ENCODE assay signal across 24 mouse cellular contexts in the genomic region with DNA sequence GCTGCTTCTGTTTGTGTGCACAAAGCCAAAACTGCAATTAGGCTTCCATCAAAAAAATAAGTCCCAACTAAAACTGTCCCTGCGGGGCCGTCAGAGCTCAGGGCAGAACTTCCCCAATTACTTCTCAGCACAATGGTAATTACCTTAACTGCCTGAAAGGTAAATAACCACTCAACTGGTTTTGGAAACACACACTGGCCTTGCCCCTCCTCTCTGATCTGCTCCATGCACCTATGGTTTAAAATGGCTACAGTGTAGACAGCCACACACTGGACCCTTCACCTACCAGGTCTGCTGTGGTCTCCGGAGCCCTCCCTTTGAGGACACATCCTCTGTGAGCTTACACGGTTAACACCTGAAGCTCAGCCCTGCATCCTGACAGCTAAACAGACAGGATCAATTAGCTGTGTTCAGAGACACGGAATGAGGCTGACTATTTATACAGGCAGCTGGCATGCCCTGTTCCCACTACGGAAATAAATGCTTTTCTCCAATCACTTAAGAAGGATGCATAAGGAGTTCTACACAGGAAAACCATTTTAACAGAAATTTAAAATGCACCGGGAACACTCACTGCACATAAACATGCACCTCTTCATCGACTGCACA. TPM values are rescaled to one million over a fixed set of nuclear protein-coding genes. Genes with fewer than 3 reads are reported as not detected.
A peak's percentile ranks its signal among the peaks of the same experiment; 100 is the strongest.
DNase-seq lines count a peak whose midpoint lies in the region; ATAC-seq lines count a peak whose summit lies in the region.
"Had no signal": no experiment of that assay in that cellular context is flagged by ENCODE, and none has a peak within 500 bp of the region (broad histone marks: within the 10 kb centered on the region; RNA-seq: fewer than 3 reads in every experiment).

No protein-coding gene starts in this region.

- H3K27ac ChIP-seq in forebrain, embryonic 14.5 days (ENCODE audit: low read depth, low read length), result peak overlapping the region; percentile 44; the same call in 1 of the 2 replicates
- H3K27ac ChIP-seq in forebrain, embryonic 10.5 days, result no peak overlapping the region
- peak overlapping the region; percentile 45 for H3K27ac ChIP-seq in midbrain, embryonic 14.5 days (replicated peaks; ENCODE audit: low read depth, low read length)
- H3K27ac ChIP-seq in midbrain, embryonic 10.5 days (replicated peaks), result no peak overlapping the region
- H3K27ac ChIP-seq in limb, embryonic 12.5 days, result 0 out of 2 replicates have a peak overlapping the region, but pooled peaks have one; percentile 37
- 0 out of 2 replicates have a peak overlapping the region, but pooled peaks have one; percentile 18 for H3K27ac ChIP-seq in stomach, embryonic 15.5 days
- no peak overlapping the region for H3K27ac ChIP-seq in kidney, embryonic 16.5 days (ENCODE audit: low read length)

- WGBS in forebrain, embryonic 14.5 days, result 46% methylated on average over 8 of the region's 8 CpGs
- 90% methylated on average over 8 of the region's 8 CpGs for WGBS in forebrain, embryonic 10.5 days
- WGBS in midbrain, embryonic 14.5 days, result 83% methylated on average over 8 of the region's 8 CpGs
- 90% methylated on average over 8 of the region's 8 CpGs for WGBS in midbrain, embryonic 10.5 days
- 38% methylated on average over 8 of the region's 8 CpGs for WGBS in limb, embryonic 12.5 days
- 58% methylated on average over 8 of the region's 8 CpGs for WGBS in stomach, embryonic 15.5 days
- 69% methylated on average over 8 of the region's 8 CpGs for WGBS in kidney, embryonic 16.5 days

- peak; percentile 40 for ATAC-seq in forebrain, embryonic 14.5 days
- no peak for ATAC-seq in midbrain, embryonic 14.5 days (ENCODE audit: low FRiP score, low TSS enrichment)
- ATAC-seq in limb, embryonic 12.5 days (ENCODE audit: insufficient number of reproducible peaks, insufficient read depth, low FRiP score, low TSS enrichment, low read depth), result no peak
- no peak; the same call in 1 of the 2 replicates for ATAC-seq in stomach, embryonic 15.5 days (ENCODE audit: insufficient read depth, low FRiP score, low read depth)
- no peak for ATAC-seq in kidney, embryonic 16.5 days (ENCODE audit: low FRiP score, low TSS enrichment)
- ATAC-seq: CD4-positive, CD25-positive, alpha-beta regulatory T cell, adult 4 months; inflammation-experienced regulatory T-cells, adult 6 months; Patski had no signal

- no peak overlapping the region for H3K4me2 ChIP-seq in forebrain, embryonic 14.5 days (ENCODE audit: low read length)
- no peak overlapping the region for H3K4me2 ChIP-seq in midbrain, embryonic 14.5 days (ENCODE audit: low read length)
- H3K4me2 ChIP-seq in limb, embryonic 12.5 days, result no peak overlapping the region
- H3K4me2 ChIP-seq in stomach, embryonic 15.5 days, result no peak overlapping the region
- no peak overlapping the region for H3K4me2 ChIP-seq in kidney, embryonic 16.5 days (replicated peaks; ENCODE audit: low read depth, low read length)
- H3K4me2 ChIP-seq: heart, embryonic 11.5 days had no signal

- peak overlapping the region; percentile 8; the same call in 1 of the 2 replicates for H3K9ac ChIP-seq in forebrain, embryonic 14.5 days (ENCODE audit: low read length)
- H3K9ac ChIP-seq in midbrain, embryonic 14.5 days (replicated peaks; ENCODE audit: low read length), result no peak overlapping the region
- H3K9ac ChIP-seq in limb, embryonic 12.5 days (replicated peaks), result no peak overlapping the region
- no peak overlapping the region for H3K9ac ChIP-seq in stomach, embryonic 15.5 days
- H3K9ac ChIP-seq in kidney, embryonic 16.5 days (replicated peaks; ENCODE audit: low read length), result no peak overlapping the region

- no peaks in the 10 kb centered on the region for H3K27me3 ChIP-seq in forebrain, embryonic 14.5 days (replicated peaks; ENCODE audit: control insufficient read depth, insufficient read depth, low read length)
- H3K27me3 ChIP-seq in forebrain, embryonic 10.5 days (ENCODE audit: poor library complexity, severe bottlenecking), result no peaks in the 10 kb centered on the region
- H3K27me3 ChIP-seq in midbrain, embryonic 14.5 days (ENCODE audit: control insufficient read depth, insufficient read depth, low read length), result no peaks in the 10 kb centered on the region
- H3K27me3 ChIP-seq in midbrain, embryonic 10.5 days (ENCODE audit: low read depth, poor library complexity, severe bottlenecking), result no peaks in the 10 kb centered on the region
- no peaks in the 10 kb centered on the region for H3K27me3 ChIP-seq in limb, embryonic 12.5 days
- no peaks in the 10 kb centered on the region for H3K27me3 ChIP-seq in stomach, embryonic 15.5 days (replicated peaks)
- H3K27me3 ChIP-seq in kidney, embryonic 16.5 days (ENCODE audit: insufficient read depth, low read length), result no peaks in the 10 kb centered on the region
- H3K27me3 ChIP-seq: megakaryocyte, embryonic 14.5 days; Patski had no signal

- H3K36me3 ChIP-seq in forebrain, embryonic 14.5 days (ENCODE audit: control insufficient read depth, insufficient read depth, low read length), result peaks cover 7% of the 10 kb centered on the region; the same call in 1 of the 2 replicates
- peaks cover 65% of the 10 kb centered on the region for H3K36me3 ChIP-seq in forebrain, embryonic 10.5 days (replicated peaks)
- peaks cover 16% of the 10 kb centered on the region for H3K36me3 ChIP-seq in midbrain, embryonic 14.5 days (ENCODE audit: control insufficient read depth, insufficient read depth, low read length)
- peaks cover 48% of the 10 kb centered on the region for H3K36me3 ChIP-seq in midbrain, embryonic 10.5 days
- H3K36me3 ChIP-seq in limb, embryonic 12.5 days, result peaks cover 54% of the 10 kb centered on the region
- peaks cover 8% of the 10 kb centered on the region; the same call in 1 of the 2 replicates for H3K36me3 ChIP-seq in stomach, embryonic 15.5 days
- peaks cover 8% of the 10 kb centered on the region for H3K36me3 ChIP-seq in kidney, embryonic 16.5 days (ENCODE audit: insufficient read depth, low read length)

- H3K9me3 ChIP-seq in forebrain, embryonic 14.5 days (replicated peaks; ENCODE audit: control insufficient read depth, low read length), result no peaks in the 10 kb centered on the region
- no peaks in the 10 kb centered on the region for H3K9me3 ChIP-seq in forebrain, embryonic 10.5 days
- no peaks in the 10 kb centered on the region for H3K9me3 ChIP-seq in midbrain, embryonic 14.5 days (ENCODE audit: control insufficient read depth, low read length)
- H3K9me3 ChIP-seq in midbrain, embryonic 10.5 days (replicated peaks), result no peaks in the 10 kb centered on the region
- no peaks in the 10 kb centered on the region for H3K9me3 ChIP-seq in limb, embryonic 12.5 days
- no peaks in the 10 kb centered on the region for H3K9me3 ChIP-seq in stomach, embryonic 15.5 days
- H3K9me3 ChIP-seq in kidney, embryonic 16.5 days (ENCODE audit: low read length), result no peaks in the 10 kb centered on the region
- H3K9me3 ChIP-seq: megakaryocyte, embryonic 14.5 days had no signal

- peaks cover 22% of the 10 kb centered on the region for H3K4me1 ChIP-seq in forebrain, embryonic 14.5 days (ENCODE audit: control insufficient read depth, insufficient read depth, low read length)
- peaks cover 11% of the 10 kb centered on the region for H3K4me1 ChIP-seq in forebrain, embryonic 10.5 days
- peaks cover 10% of the 10 kb centered on the region; the same call in 1 of the 2 replicates for H3K4me1 ChIP-seq in midbrain, embryonic 14.5 days (ENCODE audit: control insufficient read depth, insufficient read depth, low read length)
- H3K4me1 ChIP-seq in midbrain, embryonic 10.5 days, result peaks cover 4% of the 10 kb centered on the region
- peaks cover 23% of the 10 kb centered on the region for H3K4me1 ChIP-seq in limb, embryonic 12.5 days (replicated peaks)
- H3K4me1 ChIP-seq in stomach, embryonic 15.5 days, result no peaks in the 10 kb centered on the region
- no peaks in the 10 kb centered on the region for H3K4me1 ChIP-seq in kidney, embryonic 16.5 days (ENCODE audit: insufficient read depth, low read length)

- no peak overlapping the region for H3K4me3 ChIP-seq in forebrain, embryonic 14.5 days (ENCODE audit: low read depth, low read length)
- H3K4me3 ChIP-seq in forebrain, embryonic 10.5 days, result no peak overlapping the region
- H3K4me3 ChIP-seq in midbrain, embryonic 14.5 days (replicated peaks; ENCODE audit: low read depth, low read length), result no peak overlapping the region
- no peak overlapping the region for H3K4me3 ChIP-seq in midbrain, embryonic 10.5 days
- H3K4me3 ChIP-seq in limb, embryonic 12.5 days (replicated peaks), result no peak overlapping the region
- H3K4me3 ChIP-seq in stomach, embryonic 15.5 days (replicated peaks), result no peak overlapping the region
- H3K4me3 ChIP-seq in kidney, embryonic 16.5 days (ENCODE audit: low read length), result no peak overlapping the region
- H3K4me3 ChIP-seq: megakaryocyte, embryonic 14.5 days; myocyte had no signal

- no peak for DNase-seq in forebrain, embryonic 14.5 days (ENCODE audit: low spot score)
- no peak for DNase-seq in forebrain, embryonic 10.5 days (ENCODE audit: extremely low spot score, low spot score)
- DNase-seq in midbrain, embryonic 14.5 days, result no peak
- no peak for DNase-seq in midbrain, embryonic 10.5 days (ENCODE audit: low spot score)
- no peak for DNase-seq in adrenal gland, postnatal 14 days
- DNase-seq: adrenal gland, adult 8-10 months; cerebellum, adult 9-11 months; heart, postnatal 14 days; kidney, adult 9 months; kidney, postnatal 36 days; layer of hippocampus, adult 9-11 months; lung, adult 18-20 months; lung, postnatal 14 days; right cerebral cortex, adult 18-20 months; thymus, adult 18-20 months had no signal

RNA-seq across cellular contexts. Expression of a gene that starts 55.3 kb away (rescaled TPM):
- polyA plus RNA-seq in forebrain, embryonic 14.5 days (2014; fragmentation: Nextera tagmentation; extraction: Ambion mirVana), result 17.1 and 19.5 TPM in 2 replicates
- 32.7 and 33.8 TPM in 2 replicates for polyA plus RNA-seq in forebrain, embryonic 10.5 days (2016; fragmentation: Nextera tagmentation; extraction: Ambion mirVana)
- polyA plus RNA-seq in midbrain, embryonic 14.5 days (2014; fragmentation: Nextera tagmentation; extraction: Ambion mirVana), result 21.4 and 21.6 TPM in 2 replicates
- 31.7 and 32.2 TPM in 2 replicates for polyA plus RNA-seq in midbrain, embryonic 10.5 days (2016; fragmentation: Nextera tagmentation; extraction: Ambion mirVana)
- 42.9 and 44.5 TPM in 2 replicates for polyA plus RNA-seq in limb, embryonic 12.5 days (2016; fragmentation: Nextera tagmentation; extraction: Ambion mirVana)
- polyA plus RNA-seq in stomach, embryonic 15.5 days (2015; fragmentation: Nextera tagmentation; extraction: Ambion mirVana), result 23.6 and 24.0 TPM in 2 replicates
- 26.3 and 30.9 TPM in 2 replicates for polyA plus RNA-seq in kidney, embryonic 16.5 days (2015; fragmentation: Nextera tagmentation; extraction: Ambion mirVana)
- total RNA-seq in adrenal gland, postnatal 14 days (2021), result 49.7 and 56.2 TPM in 2 replicates

Comparison
In these comparisons a context has a peak if more than half of its experiments do, and no peak if none do; other contexts are left out.
1. H3K27ac ChIP-seq: peak in forebrain, embryonic 14.5 days (single experiment), midbrain, embryonic 14.5 days (single experiment), limb, embryonic 12.5 days (single experiment) and stomach, embryonic 15.5 days (single experiment); none in forebrain, embryonic 10.5 days (single experiment), midbrain, embryonic 10.5 days (single experiment) and kidney, embryonic 16.5 days (single experiment).